Mouse (Mus musculus) adrenal gland, adult 2 months (tissue): ENCODE measurements at regions not wholly inside any gene's neighbourhood (a gene's known extent, or its start where the extent isn't known, plus 50 kb on each side); places are given as distances from the start of the nearest gene placed in this dataset.

Experiments used
- DNase-seq: peaks from one replicate; pipeline ENCODE4 v3.0.0; 2021

GRCm38 (mm10) chr1:15155046-15155445 is 938.1 kb downstream of the 4930444P10Rik start:
- DNase-seq: no peak

- DNase-seq: no peak
Observed at GRCm38 (mm10) chr1:15153952-15154351, 939.2 kb downstream of the 4930444P10Rik start.

- no peak for DNase-seq
Observed at GRCm38 (mm10) chr1:15143922-15144591, 949.1 kb downstream of the 4930444P10Rik start.

GRCm38 (mm10) chr1:15118462-15118861 is 974.7 kb downstream of the 4930444P10Rik start:
- DNase-seq: peak; percentile 1

- no peak for DNase-seq
Observed at GRCm38 (mm10) chr1:15111420-15111819, 981.7 kb downstream of the 4930444P10Rik start.

- peak; percentile 77 for DNase-seq
Observed at GRCm38 (mm10) chr1:15070331-15070730, 1022.8 kb downstream of the 4930444P10Rik start.

GRCm38 (mm10) chr1:15034047-15034446 is 1059.1 kb downstream of the 4930444P10Rik start:
- DNase-seq: no peak

GRCm38 (mm10) chr1:15018460-15018779 is 1074.7 kb downstream of the 4930444P10Rik start:
- no peak for DNase-seq

- no peak for DNase-seq
Observed at GRCm38 (mm10) chr1:15017689-15018459, 1075.3 kb downstream of the 4930444P10Rik start.

GRCm38 (mm10) chr1:15007663-15008344 is 1085.3 kb downstream of the 4930444P10Rik start:
- DNase-seq: no peak

GRCm38 (mm10) chr1:14995348-14995747 is 1097.8 kb downstream of the 4930444P10Rik start:
- no peak for DNase-seq

GRCm38 (mm10) chr1:14980093-14980711 is 1112.9 kb downstream of the 4930444P10Rik start:
- no peak for DNase-seq
